Mouse (Mus musculus): ENCODE results near the gene Lilra6. TPM values are rescaled to one million over a fixed set of nuclear protein-coding genes. Genes with fewer than 3 reads are reported as not detected.
"Not testable (repeated sequence)": the region's sequence is repeated elsewhere in the genome, so short reads cannot be mapped to it uniquely, and the experiment has no call there.

Gene Lilra6
- total RNA-seq (2012; rRNA removed) = not detected in 2 replicates

DNA sequence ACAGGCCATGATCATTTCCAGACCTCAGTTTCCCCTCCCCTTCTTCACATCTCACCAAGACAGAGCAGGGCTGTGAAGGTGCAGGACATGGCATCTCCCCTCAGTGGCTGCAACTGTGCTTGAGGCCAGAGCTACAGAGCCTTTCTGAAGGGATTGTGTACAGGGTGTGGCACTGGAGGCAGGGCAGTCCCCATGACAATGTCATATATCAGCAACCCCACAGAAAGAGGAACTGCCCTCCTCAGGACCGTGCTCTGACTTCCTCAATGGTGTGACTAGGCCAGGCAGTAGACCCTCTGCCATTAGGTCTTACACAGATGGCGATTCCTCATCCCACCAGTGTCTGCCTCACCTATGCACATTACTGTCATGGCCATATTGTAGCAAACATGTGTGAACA, at the start of gene Lilra6:
Lilra6 (minus strand) TSS at position 117 of the 400 bp plus-strand sequence.
- H3K27ac ChIP-seq (ENCODE audit: insufficient read depth, low read depth, low read length, poor library complexity, severe bottlenecking); H3K36me3 ChIP-seq (ENCODE audit: control insufficient read depth, insufficient read depth, low read length, poor library complexity, severe bottlenecking); H3K9ac ChIP-seq (ENCODE audit: insufficient read depth, low read depth, low read length, poor library complexity, severe bottlenecking); in situ Hi-C loops (cut with MboI; ENCODE audit: low sequenced_read_pairs in 2 of 2, unreplicated experiment in 2 of 2); H3K4me1 ChIP-seq (ENCODE audit: control insufficient read depth in 2 of 2, insufficient read depth in 2 of 2, low read length in 2 of 2, poor library complexity in 1 of 2); H3K4me3 ChIP-seq (ENCODE audit: insufficient read depth in 1 of 2, low read depth in 1 of 2, low read length in 2 of 2, poor library complexity in 1 of 2, severe bottlenecking in 1 of 2); H3K9me3 ChIP-seq (ENCODE audit: control insufficient read depth, insufficient read depth, low read depth, low read length); DNase-seq (ENCODE audit: low read depth, low spot score): not testable (repeated sequence)

DNA sequence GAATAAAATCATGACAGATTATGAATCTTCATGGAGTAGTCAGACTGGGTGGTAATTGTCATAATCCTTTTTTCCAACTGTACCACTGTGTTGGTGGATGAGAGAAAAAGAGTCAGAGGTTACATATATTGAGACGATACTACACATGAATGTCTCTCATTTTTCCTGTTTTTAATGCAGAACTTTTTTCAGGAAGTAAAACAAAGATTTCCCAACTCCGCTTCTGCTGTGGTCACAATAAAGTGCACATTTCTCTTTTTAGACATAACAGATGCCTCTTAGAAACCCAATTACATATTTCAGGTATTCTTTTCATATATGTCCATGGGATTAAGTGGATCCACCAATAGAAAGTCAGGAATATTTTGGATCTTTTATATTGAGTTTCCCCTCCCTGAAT, 46.7 kb upstream of the Lilra6 start:
- in situ Hi-C loops (cut with MboI; ENCODE audit: low sequenced_read_pairs in 2 of 2, unreplicated experiment in 2 of 2) = no loop called here
- no peaks in the 10 kb centered on the region for H3K9me3 ChIP-seq (ENCODE audit: control insufficient read depth, insufficient read depth, low read depth, low read length)
- H3K36me3 ChIP-seq (ENCODE audit: control insufficient read depth, insufficient read depth, low read length, poor library complexity, severe bottlenecking) = no peaks in the 10 kb centered on the region
- no peak overlapping the region for H3K27ac ChIP-seq (ENCODE audit: insufficient read depth, low read depth, low read length, poor library complexity, severe bottlenecking)
- no peak overlapping the region for H3K9ac ChIP-seq (ENCODE audit: insufficient read depth, low read depth, low read length, poor library complexity, severe bottlenecking)
- H3K4me3 ChIP-seq (ENCODE audit: insufficient read depth in 1 of 2, low read depth in 1 of 2, low read length in 2 of 2, poor library complexity in 1 of 2, severe bottlenecking in 1 of 2) = no peak overlapping the region
- no peak for DNase-seq (ENCODE audit: low read depth, low spot score)
- H3K4me1 ChIP-seq (ENCODE audit: control insufficient read depth in 2 of 2, insufficient read depth in 2 of 2, low read length in 2 of 2, poor library complexity in 1 of 2) = no peaks in the 10 kb centered on the region
- TF ChIP-seq ZC3H11A (IDR thresholded peaks at IDR 0.05; ENCODE audit: borderline replicate concordance, low read depth, low read length) (no peak), CHD2 (IDR thresholded peaks at IDR 0.05; ENCODE audit: low read depth, low read length) (no peak), ZNF384 (IDR thresholded peaks at IDR 0.05; ENCODE audit: low read depth, low read length) (no peak), HCFC1 (IDR thresholded peaks at IDR 0.05; ENCODE audit: borderline replicate concordance, insufficient read depth, low read length) (no peak), MAFK (IDR thresholded peaks at IDR 0.05; ENCODE audit: insufficient read depth, low read depth, low read length) (no peak)

DNA sequence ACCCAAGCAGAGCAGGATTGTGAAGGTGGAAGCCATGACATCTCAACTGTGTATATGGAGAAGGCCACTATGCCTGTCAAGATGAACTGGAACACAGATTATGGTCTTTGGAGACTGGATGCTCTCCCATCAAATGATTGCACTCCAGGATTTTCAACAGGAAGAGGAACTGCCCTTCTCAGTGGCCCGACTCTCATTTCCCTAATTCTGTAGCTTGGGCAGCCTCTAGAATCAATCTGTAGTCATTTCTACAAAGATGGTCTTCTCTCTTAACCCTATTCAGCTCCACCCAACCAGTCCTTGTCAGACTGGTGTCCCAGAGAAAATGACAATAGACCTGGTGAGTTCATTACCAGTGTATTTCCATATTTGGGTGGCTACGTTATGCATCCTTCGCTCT, 42.1 kb upstream of the Lilra6 start:
- Histone ChIP-seq H3K9me3 (ENCODE audit: control insufficient read depth, insufficient read depth, low read depth, low read length) (no peaks in the 10 kb centered on the region), H3K9ac (ENCODE audit: insufficient read depth, low read depth, low read length, poor library complexity, severe bottlenecking) (no peak overlapping the region), H3K4me3 (ENCODE audit: insufficient read depth in 1 of 2, low read depth in 1 of 2, low read length in 2 of 2, poor library complexity in 1 of 2, severe bottlenecking in 1 of 2) (no peak overlapping the region), H3K4me1 (ENCODE audit: control insufficient read depth in 2 of 2, insufficient read depth in 2 of 2, low read length in 2 of 2, poor library complexity in 1 of 2) (no peaks in the 10 kb centered on the region), H3K27ac (ENCODE audit: insufficient read depth, low read depth, low read length, poor library complexity, severe bottlenecking) (no peak overlapping the region), H3K36me3 (ENCODE audit: control insufficient read depth, insufficient read depth, low read length, poor library complexity, severe bottlenecking) (no peaks in the 10 kb centered on the region)
- no peak for DNase-seq (ENCODE audit: low read depth, low spot score)
- TF ChIP-seq ZC3H11A (IDR thresholded peaks at IDR 0.05; ENCODE audit: borderline replicate concordance, low read depth, low read length) (no peak), HCFC1 (IDR thresholded peaks at IDR 0.05; ENCODE audit: borderline replicate concordance, insufficient read depth, low read length) (no peak), CHD2 (IDR thresholded peaks at IDR 0.05; ENCODE audit: low read depth, low read length) (no peak), MAFK (IDR thresholded peaks at IDR 0.05; ENCODE audit: insufficient read depth, low read depth, low read length) (no peak)
- in situ Hi-C loops (cut with MboI; ENCODE audit: low sequenced_read_pairs in 2 of 2, unreplicated experiment in 2 of 2) = no loop called here

DNA sequence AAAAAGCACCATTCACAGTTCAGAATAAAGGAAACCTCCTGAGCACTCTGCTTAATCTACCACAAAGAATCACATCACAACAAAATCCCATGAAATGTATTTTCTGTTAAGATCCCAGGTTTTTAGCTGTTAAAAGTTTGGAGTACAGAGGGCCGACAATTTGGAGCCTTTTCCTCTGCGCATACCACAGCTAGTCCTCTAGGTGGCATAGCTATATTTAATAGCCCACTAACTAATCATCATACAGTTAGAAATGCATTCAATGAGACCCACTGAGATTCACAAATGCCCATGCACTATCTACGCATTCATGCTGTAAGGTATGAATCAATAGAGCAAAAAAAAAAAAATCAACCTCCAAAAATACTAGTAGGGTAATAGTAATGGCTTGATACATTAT, 33.9 kb upstream of the Lilra6 start:
- H3K9ac ChIP-seq (ENCODE audit: insufficient read depth, low read depth, low read length, poor library complexity, severe bottlenecking) = no peak overlapping the region
- H3K9me3 ChIP-seq (ENCODE audit: control insufficient read depth, insufficient read depth, low read depth, low read length) = no peaks in the 10 kb centered on the region
- H3K4me1 ChIP-seq (ENCODE audit: control insufficient read depth in 2 of 2, insufficient read depth in 2 of 2, low read length in 2 of 2, poor library complexity in 1 of 2) = no peaks in the 10 kb centered on the region
- in situ Hi-C loops (cut with MboI; ENCODE audit: low sequenced_read_pairs in 2 of 2, unreplicated experiment in 2 of 2) = no loop called here
- H3K36me3 ChIP-seq (ENCODE audit: control insufficient read depth, insufficient read depth, low read length, poor library complexity, severe bottlenecking) = no peaks in the 10 kb centered on the region
- TF ChIP-seq MAFK (IDR thresholded peaks at IDR 0.05; ENCODE audit: insufficient read depth, low read depth, low read length) = no peak
- no peak for TF ChIP-seq HCFC1 (IDR thresholded peaks at IDR 0.05; ENCODE audit: borderline replicate concordance, insufficient read depth, low read length)
- no peak for TF ChIP-seq ZNF384 (IDR thresholded peaks at IDR 0.05; ENCODE audit: low read depth, low read length)
- no peak for TF ChIP-seq CHD2 (IDR thresholded peaks at IDR 0.05; ENCODE audit: low read depth, low read length)
- no peak for TF ChIP-seq ZC3H11A (IDR thresholded peaks at IDR 0.05; ENCODE audit: borderline replicate concordance, low read depth, low read length)
- H3K4me3 ChIP-seq (ENCODE audit: insufficient read depth in 1 of 2, low read depth in 1 of 2, low read length in 2 of 2, poor library complexity in 1 of 2, severe bottlenecking in 1 of 2) = no peak overlapping the region
- H3K27ac ChIP-seq (ENCODE audit: insufficient read depth, low read depth, low read length, poor library complexity, severe bottlenecking) = no peak overlapping the region
- no peak for DNase-seq (ENCODE audit: low read depth, low spot score)

DNA sequence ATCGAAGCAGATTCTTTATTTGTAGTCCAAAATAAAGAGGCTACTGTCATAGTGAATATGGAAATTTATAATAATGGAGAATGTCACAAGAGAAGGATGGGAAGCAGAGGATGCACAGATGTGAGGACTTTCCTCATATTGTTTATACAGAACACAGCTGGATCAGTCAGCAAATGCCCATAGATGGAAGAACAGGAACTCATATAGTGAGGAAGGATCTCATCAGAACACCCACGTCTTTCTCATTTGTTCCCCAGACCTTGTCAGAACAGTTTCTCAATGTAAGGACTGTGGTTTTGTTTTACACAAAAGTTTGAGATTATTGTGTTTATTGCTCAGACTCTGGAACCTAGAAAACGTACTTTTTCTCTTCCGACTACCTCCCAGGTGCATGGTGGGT, 32.9 kb upstream of the Lilra6 start:
- Histone ChIP-seq H3K36me3 (ENCODE audit: control insufficient read depth, insufficient read depth, low read length, poor library complexity, severe bottlenecking) (no peaks in the 10 kb centered on the region), H3K9ac (ENCODE audit: insufficient read depth, low read depth, low read length, poor library complexity, severe bottlenecking) (no peak overlapping the region), H3K27ac (ENCODE audit: insufficient read depth, low read depth, low read length, poor library complexity, severe bottlenecking) (no peak overlapping the region), H3K9me3 (ENCODE audit: control insufficient read depth, insufficient read depth, low read depth, low read length) (no peaks in the 10 kb centered on the region), H3K4me1 (ENCODE audit: control insufficient read depth in 2 of 2, insufficient read depth in 2 of 2, low read length in 2 of 2, poor library complexity in 1 of 2) (no peaks in the 10 kb centered on the region), H3K4me3 (ENCODE audit: insufficient read depth in 1 of 2, low read depth in 1 of 2, low read length in 2 of 2, poor library complexity in 1 of 2, severe bottlenecking in 1 of 2) (no peak overlapping the region)
- in situ Hi-C loops (cut with MboI; ENCODE audit: low sequenced_read_pairs in 2 of 2, unreplicated experiment in 2 of 2) = no loop called here
- no peak for DNase-seq (ENCODE audit: low read depth, low spot score)
- TF ChIP-seq ZC3H11A (IDR thresholded peaks at IDR 0.05; ENCODE audit: borderline replicate concordance, low read depth, low read length) (no peak), MAFK (IDR thresholded peaks at IDR 0.05; ENCODE audit: insufficient read depth, low read depth, low read length) (no peak), CHD2 (IDR thresholded peaks at IDR 0.05; ENCODE audit: low read depth, low read length) (no peak), ZNF384 (IDR thresholded peaks at IDR 0.05; ENCODE audit: low read depth, low read length) (no peak), HCFC1 (IDR thresholded peaks at IDR 0.05; ENCODE audit: borderline replicate concordance, insufficient read depth, low read length) (no peak)

Measured in ES-E14 (cell line).